Mouse (Mus musculus) E14TG2a.4 (cell line): ENCODE data around the gene Lrrk2.

ENCODE experiments used
- CTCF ChIP-seq: conservative IDR thresholded peaks from 2 replicates; pipeline ENCODE4 v1.5.1; 2014; ENCODE audit warnings: low read length
- POU5F1 ChIP-seq: IDR thresholded peaks from 2 replicates; pipeline ENCODE4 v1.6.1; 2014; ENCODE audit warnings: low read length, borderline replicate concordance

DNA sequence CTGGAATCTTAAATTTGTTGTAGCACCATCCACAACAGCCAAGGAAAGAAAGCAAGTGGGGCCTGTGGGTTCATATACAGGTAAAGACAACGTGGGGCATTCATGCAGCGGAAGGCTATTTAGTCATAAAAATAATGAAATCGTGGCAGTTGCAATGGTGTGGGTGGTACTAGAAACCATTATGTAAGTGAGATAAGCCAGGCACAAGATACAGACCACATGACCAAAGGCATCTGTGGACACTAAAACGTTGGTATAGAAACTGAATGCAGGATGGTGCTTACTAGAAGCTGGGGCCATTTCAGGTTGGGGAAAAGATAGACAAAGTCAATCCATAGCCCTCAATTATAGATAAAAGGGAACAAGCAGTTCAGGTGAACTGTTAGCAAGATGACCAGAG is 40.5 kb upstream of the Lrrk2 start:
- TF ChIP-seq CTCF (no peak), POU5F1 (no peak)
